Mouse (Mus musculus) embryonic facial prominence, embryonic 10.5 days (tissue): ENCODE results near the gene Slc9c1. TPM values are rescaled to one million over a fixed set of nuclear protein-coding genes. Genes with fewer than 3 reads are reported as not detected.

Experiments
- DNase-seq: peaks from one replicate; pipeline ENCODE4 v3.0.0-alpha.2; 2017; ENCODE audit warnings: low spot score
- H3K27ac ChIP-seq: fragments of 300-500 bp; sonication (generic); replicated peaks from 2 replicates; pipeline ENCODE4 v1.5.1; 2016; ENCODE audit warnings: mild to moderate bottlenecking
- H3K27me3 ChIP-seq: fragments of 300-500 bp; sonication (generic); replicated peaks from 2 replicates; pipeline ENCODE4 v1.6.1; 2016; ENCODE audit warnings: low read depth, mild to moderate bottlenecking; ENCODE audit not compliant: poor library complexity, severe bottlenecking
- H3K36me3 ChIP-seq: fragments of 300-500 bp; sonication (generic); replicated peaks from 2 replicates; pipeline ENCODE4 v1.6.1; 2016; ENCODE audit warnings: mild to moderate bottlenecking, moderate library complexity
- H3K4me1 ChIP-seq: fragments of 300-500 bp; sonication (generic); 2 replicates; pipeline ENCODE4 v1.6.1; 2016
- H3K4me3 ChIP-seq: fragments of 300-500 bp; sonication (generic); 2 replicates; pipeline ENCODE4 v1.5.1; 2016; ENCODE audit warnings: mild to moderate bottlenecking, moderate library complexity
- H3K9me3 ChIP-seq: fragments of 300-500 bp; sonication (generic); 2 replicates; pipeline ENCODE4 v1.6.1; 2016; ENCODE audit warnings: mild to moderate bottlenecking
- WGBS: fragments of 180-500 bp; shearing (Covaris S2); methylation state at CpG from one replicate; pipeline ENCODE4 v1.1.7; 2016; 5-methylcytosine and 5-hydroxymethylcytosine counted together
- polyA plus RNA-seq: library from polyadenylated mRNA; unstranded; fragments of >200 nt; fragmentation: Nextera tagmentation; extraction: Ambion mirVana; gene quantifications from 2 replicates; pipeline ENCODE4 v1.2.1, GENCODE M21; 2016

The Slc9c1 gene
- polyA plus RNA-seq, 1 experiment from 2014 or later: not detected

GRCm38 (mm10) chr16:45632420-45632819 lies 97.3 kb downstream of the Slc9c1 start:
- no peaks in the 10 kb centered on the region for H3K27me3 ChIP-seq
- no peaks in the 10 kb centered on the region for H3K36me3 ChIP-seq
- H3K4me1 ChIP-seq: no peaks in the 10 kb centered on the region
- DNase-seq: no peak
- 87% methylated on average over 4 of the region's 4 CpGs for whole genome bisulfite sequencing
- H3K27ac ChIP-seq: no peak overlapping the region
- no peak overlapping the region for H3K4me3 ChIP-seq
- no peaks in the 10 kb centered on the region for H3K9me3 ChIP-seq

- WGBS: 82% methylated on average over 2 of the region's 2 CpGs
- H3K36me3 ChIP-seq: no peaks in the 10 kb centered on the region
- H3K4me1 ChIP-seq: no peaks in the 10 kb centered on the region
- DNase-seq: no peak
- H3K27me3 ChIP-seq: no peaks in the 10 kb centered on the region
- H3K9me3 ChIP-seq: no peaks in the 10 kb centered on the region
- no peak overlapping the region for H3K4me3 ChIP-seq
- H3K27ac ChIP-seq: no peak overlapping the region
Measured at GRCm38 (mm10) chr16:45635826-45636225, 100.7 kb downstream of the Slc9c1 start.

DNA sequence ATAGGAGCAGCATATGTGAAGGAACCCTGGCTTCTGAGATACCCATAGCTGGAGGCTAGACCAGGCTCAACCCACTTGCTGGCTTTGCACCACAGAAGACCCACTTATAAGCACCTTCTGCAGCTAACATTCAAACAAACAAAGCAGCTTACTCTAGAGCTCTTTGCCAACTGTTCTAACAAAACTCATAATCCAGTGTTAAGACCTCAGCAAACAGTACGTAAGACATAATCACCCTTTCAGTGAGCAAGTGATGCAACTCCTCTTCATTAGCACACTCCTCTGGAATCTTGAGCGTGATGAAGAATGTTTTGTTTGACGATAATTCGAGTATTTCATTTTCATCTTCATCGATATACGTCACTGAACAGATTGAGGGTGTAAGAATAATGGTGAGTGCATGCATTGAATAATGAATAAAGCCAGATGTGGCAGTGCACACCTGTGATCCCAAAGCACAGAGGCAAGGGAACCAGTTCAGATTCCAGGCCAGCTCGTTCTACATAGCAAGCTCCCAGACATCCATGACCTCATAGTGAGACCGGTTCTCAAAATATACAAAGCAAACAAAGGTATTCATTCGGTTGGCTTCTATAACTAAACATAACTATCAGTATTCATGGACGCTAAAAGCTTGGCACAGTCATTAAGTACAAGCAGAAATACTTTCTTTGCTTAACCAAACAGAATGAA lies 105.1 kb downstream of the Slc9c1 start:
- H3K36me3 ChIP-seq: no peaks in the 10 kb centered on the region
- no peaks in the 10 kb centered on the region for H3K9me3 ChIP-seq
- WGBS: 87% methylated on average over 10 of the region's 10 CpGs
- H3K4me1 ChIP-seq: no peaks in the 10 kb centered on the region
- H3K27me3 ChIP-seq: no peaks in the 10 kb centered on the region
- H3K4me3 ChIP-seq: no peak overlapping the region
- no peak for DNase-seq
- H3K27ac ChIP-seq: no peak overlapping the region

DNA sequence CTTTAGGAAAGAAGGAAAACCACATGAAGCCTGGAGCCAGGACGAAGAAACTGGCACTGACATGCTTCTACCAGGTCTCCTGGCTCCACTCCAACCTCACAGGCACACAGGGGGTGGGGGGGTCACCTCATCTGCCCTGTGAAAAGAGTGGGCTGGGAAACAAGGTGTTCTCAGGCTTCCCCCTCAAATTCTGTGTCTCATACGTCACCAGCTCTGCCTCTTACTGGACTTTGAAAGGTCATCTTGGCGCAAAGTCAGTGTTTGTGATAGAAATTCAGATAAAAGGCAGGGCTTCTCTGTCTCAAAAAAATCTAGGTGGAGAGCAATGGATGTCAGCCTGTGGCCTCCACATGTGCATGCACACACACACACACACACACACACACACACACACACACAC lies 106.2 kb downstream of the Slc9c1 start:
- Histone ChIP-seq H3K9me3 (no peaks in the 10 kb centered on the region), H3K4me3 (no peak overlapping the region), H3K27ac (no peak overlapping the region), H3K36me3 (no peaks in the 10 kb centered on the region), H3K27me3 (no peaks in the 10 kb centered on the region), H3K4me1 (no peaks in the 10 kb centered on the region)
- no peak for DNase-seq
- 64% methylated on average over 3 of the region's 3 CpGs for WGBS

DNA sequence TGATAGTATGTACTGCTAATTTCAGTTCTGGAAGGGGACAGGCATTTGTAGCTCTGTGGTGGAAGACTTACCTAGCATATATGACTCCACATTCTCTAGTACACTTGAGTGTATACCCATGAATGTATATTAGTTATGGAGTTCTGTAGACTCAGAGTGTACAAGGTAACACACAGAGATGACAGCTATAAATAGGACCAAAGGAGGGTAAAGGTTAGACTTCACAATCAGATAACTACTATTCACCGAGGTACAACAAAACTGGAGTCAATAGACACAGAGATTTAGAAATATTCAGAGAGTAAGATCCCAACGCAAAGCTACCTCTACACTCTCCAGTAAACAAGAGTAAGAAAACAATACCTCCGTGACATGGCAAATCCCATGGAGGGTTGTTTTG lies 108.8 kb downstream of the Slc9c1 start:
- WGBS: 91% methylated on average over 3 of the region's 3 CpGs
- Histone ChIP-seq H3K27me3 (no peaks in the 10 kb centered on the region), H3K27ac (no peak overlapping the region), H3K4me3 (no peak overlapping the region), H3K36me3 (no peaks in the 10 kb centered on the region), H3K9me3 (no peaks in the 10 kb centered on the region), H3K4me1 (no peaks in the 10 kb centered on the region)
- no peak for DNase-seq

GRCm38 (mm10) chr16:45644380-45644779 lies 109.3 kb downstream of the Slc9c1 start:
- no peaks in the 10 kb centered on the region for H3K27me3 ChIP-seq
- no peak overlapping the region for H3K4me3 ChIP-seq
- H3K4me1 ChIP-seq: no peaks in the 10 kb centered on the region
- H3K27ac ChIP-seq: no peak overlapping the region
- no peaks in the 10 kb centered on the region for H3K9me3 ChIP-seq
- 76% methylated on average over 6 of the region's 6 CpGs for WGBS
- no peak for DNase-seq
- no peaks in the 10 kb centered on the region for H3K36me3 ChIP-seq

GRCm38 (mm10) chr16:45651497-45651896 lies 116.4 kb downstream of the Slc9c1 start:
- Histone ChIP-seq H3K27me3 (peaks cover 35% of the 10 kb centered on the region), H3K4me1 (peaks cover 12% of the 10 kb centered on the region), H3K9me3 (no peaks in the 10 kb centered on the region), H3K36me3 (no peaks in the 10 kb centered on the region), H3K27ac (no peak overlapping the region), H3K4me3 (no peak overlapping the region)
- no peak for DNase-seq
- WGBS: 69% methylated on average over 2 of the region's 2 CpGs

DNA sequence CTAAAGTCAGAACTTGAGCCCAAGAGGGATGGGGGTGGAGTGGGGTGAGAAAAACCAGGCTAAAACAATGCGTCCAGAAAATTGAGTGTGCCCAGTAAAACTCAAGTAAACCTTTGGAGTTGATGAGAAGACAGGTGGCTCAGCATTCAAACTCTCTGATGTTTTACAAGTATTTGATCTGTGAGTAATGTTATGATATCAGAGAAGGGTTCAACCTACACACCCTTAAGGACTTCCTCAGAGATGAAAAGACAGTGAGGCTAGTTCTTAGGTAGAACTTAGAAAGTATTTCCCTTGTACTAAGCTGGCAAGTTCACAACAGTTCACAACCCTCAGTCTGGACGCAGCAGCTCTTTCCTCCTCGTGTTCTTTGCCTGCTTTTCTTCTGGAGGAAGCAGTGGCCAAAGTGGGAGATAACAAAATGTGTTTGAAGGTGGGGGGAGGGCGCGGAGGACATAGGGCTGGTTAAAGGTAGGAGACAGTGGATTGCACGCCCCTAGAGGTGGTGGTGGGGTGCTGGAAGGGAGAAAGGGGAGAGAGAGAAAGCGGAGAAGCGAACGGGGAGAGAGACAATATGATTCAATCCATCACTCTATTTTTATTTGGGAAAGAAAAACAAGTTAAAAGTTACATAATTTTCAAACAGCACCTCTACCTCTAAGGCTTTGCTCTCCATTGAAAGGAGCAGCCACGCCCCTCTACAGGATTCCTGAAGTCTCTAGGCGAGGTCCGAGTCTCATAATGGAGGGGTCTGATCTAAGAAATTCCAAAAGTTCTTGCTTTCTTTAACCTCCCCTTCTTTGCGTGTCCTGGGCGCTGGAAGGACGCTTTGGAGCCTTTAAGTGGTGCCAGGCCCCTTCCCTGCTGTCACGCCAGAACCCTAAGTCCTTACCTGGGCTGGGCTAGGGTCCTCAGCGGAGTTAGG lies 118.2 kb downstream of the Slc9c1 start:
- 10% methylated on average over 17 of the region's 17 CpGs for WGBS
- peak; percentile 13 for DNase-seq
- no peak overlapping the region for H3K27ac ChIP-seq
- peaks cover 35% of the 10 kb centered on the region for H3K27me3 ChIP-seq
- peaks cover 12% of the 10 kb centered on the region for H3K4me1 ChIP-seq
- no peaks in the 10 kb centered on the region for H3K36me3 ChIP-seq
- no peaks in the 10 kb centered on the region for H3K9me3 ChIP-seq
- H3K4me3 ChIP-seq: peak overlapping the region; percentile 51

GRCm38 (mm10) chr16:45653934-45654332 lies 118.8 kb downstream of the Slc9c1 start, which contains the start of gene BC016579:
BC016579 (minus strand) TSS chr16:45654068.
- H3K9me3 ChIP-seq: no peaks in the 10 kb centered on the region
- peaks cover 12% of the 10 kb centered on the region for H3K4me1 ChIP-seq
- 3% methylated on average over 20 of the region's 20 CpGs for WGBS
- no peaks in the 10 kb centered on the region for H3K36me3 ChIP-seq
- DNase-seq: peak; percentile 23
- H3K27me3 ChIP-seq: peaks cover 35% of the 10 kb centered on the region
- H3K27ac ChIP-seq: no peak within 1 kb of the TSS
- peak within 1 kb of the TSS; percentile 51 for H3K4me3 ChIP-seq

DNA sequence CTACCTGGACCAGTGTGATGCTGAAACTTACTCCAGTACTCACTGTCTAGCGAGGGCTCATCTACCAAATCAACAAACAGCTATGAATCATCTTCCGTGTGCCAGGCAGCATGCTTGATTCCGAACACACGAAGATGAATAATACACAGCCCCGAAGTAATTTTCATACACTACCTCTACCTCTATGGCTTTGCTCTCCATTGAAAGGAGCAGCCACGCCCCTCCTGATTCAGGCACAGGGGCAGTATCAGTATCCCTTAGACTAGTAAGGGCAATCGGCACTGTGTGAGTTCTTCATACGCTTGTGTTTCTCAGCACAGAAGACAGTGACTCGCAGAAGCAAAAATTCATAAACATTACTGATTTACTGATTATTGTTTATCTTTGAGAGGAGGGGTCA lies 119.4 kb downstream of the Slc9c1 start:
- H3K27ac ChIP-seq: no peak overlapping the region
- H3K27me3 ChIP-seq: peaks cover 35% of the 10 kb centered on the region
- H3K4me3 ChIP-seq: peak overlapping the region; percentile 51
- no peaks in the 10 kb centered on the region for H3K36me3 ChIP-seq
- peaks cover 12% of the 10 kb centered on the region for H3K4me1 ChIP-seq
- DNase-seq: no peak
- 58% methylated on average over 9 of the region's 9 CpGs for WGBS
- H3K9me3 ChIP-seq: no peaks in the 10 kb centered on the region
